Comparison of ENCODE assay signal across 14 mouse cellular contexts in genomic region chr7:48845213-48845973, GRCm38 (mm10). TPM values are rescaled to one million over a fixed set of nuclear protein-coding genes. Genes with fewer than 3 reads are reported as not detected.
A peak's percentile ranks its signal among the peaks of the same experiment; 100 is the strongest.
DNase-seq lines count a peak whose midpoint lies in the region; ATAC-seq and TF ChIP-seq lines count a peak whose summit lies in the region.
"Had no signal": no experiment of that assay in that cellular context is flagged by ENCODE, and none has a peak within 500 bp of the region (broad histone marks: within the 10 kb centered on the region; RNA-seq: fewer than 3 reads in every experiment).

No protein-coding gene starts in this region.

- WGBS in embryonic facial prominence, embryonic 11.5 days: 71% methylated on average over 12 of the region's 12 CpGs
- 84% methylated on average over 12 of the region's 12 CpGs for WGBS in embryonic facial prominence, embryonic 10.5 days
- 69% methylated on average over 12 of the region's 12 CpGs for WGBS in liver, adult 2 months
- 31% methylated on average over 12 of the region's 12 CpGs for WGBS in heart, embryonic 15.5 days
- 93% methylated on average over 12 of the region's 12 CpGs for WGBS in midbrain, postnatal 0 days
- WGBS in forebrain, embryonic 11.5 days: 92% methylated on average over 12 of the region's 12 CpGs

- no peaks in the 10 kb centered on the region; the same call in 1 of the 2 replicates for H3K79me2 ChIP-seq in liver, adult 2 months (ENCODE audit: control insufficient read depth, insufficient read depth, low read length)

- no peak overlapping the region for H3K9ac ChIP-seq in embryonic facial prominence, embryonic 11.5 days (replicated peaks; ENCODE audit: low read length)
- H3K9ac ChIP-seq in liver, adult 2 months (ENCODE audit: low read depth, low read length): no peak overlapping the region
- H3K9ac ChIP-seq in heart, embryonic 15.5 days: peak overlapping the region; percentile 53
- H3K9ac ChIP-seq in midbrain, postnatal 0 days (replicated peaks; ENCODE audit: low read length, poor library complexity, severe bottlenecking): no peak overlapping the region
- H3K9ac ChIP-seq in forebrain, embryonic 11.5 days (ENCODE audit: low read length): no peak overlapping the region
- H3K9ac ChIP-seq: embryonic facial prominence, embryonic 13.5 days had no signal

- H3K36me3 ChIP-seq in embryonic facial prominence, embryonic 11.5 days (replicated peaks; ENCODE audit: control insufficient read depth, insufficient read depth, low read depth, low read length): no peaks in the 10 kb centered on the region
- no peaks in the 10 kb centered on the region for H3K36me3 ChIP-seq in embryonic facial prominence, embryonic 10.5 days (replicated peaks)
- no peaks in the 10 kb centered on the region for H3K36me3 ChIP-seq in liver, adult 2 months (ENCODE audit: control insufficient read depth, insufficient read depth, low read length)
- no peaks in the 10 kb centered on the region for H3K36me3 ChIP-seq in heart, embryonic 15.5 days
- H3K36me3 ChIP-seq in midbrain, postnatal 0 days (ENCODE audit: insufficient read depth, low read length): no peaks in the 10 kb centered on the region
- H3K36me3 ChIP-seq in forebrain, embryonic 11.5 days (ENCODE audit: control insufficient read depth, insufficient read depth, low read length): no peaks in the 10 kb centered on the region
- H3K36me3 ChIP-seq: embryonic facial prominence, embryonic 13.5 days; G1E had no signal

- H3K27ac ChIP-seq in embryonic facial prominence, embryonic 11.5 days (replicated peaks; ENCODE audit: low read depth, low read length): no peak overlapping the region
- H3K27ac ChIP-seq in embryonic facial prominence, embryonic 10.5 days (replicated peaks): no peak overlapping the region
- H3K27ac ChIP-seq in liver, adult 2 months (replicated peaks; ENCODE audit: insufficient read depth, low read depth, low read length): peak overlapping the region; percentile 87
- H3K27ac ChIP-seq in heart, embryonic 15.5 days: peak overlapping the region; percentile 89
- no peak overlapping the region for H3K27ac ChIP-seq in midbrain, postnatal 0 days (ENCODE audit: low read depth, low read length)
- no peak overlapping the region for H3K27ac ChIP-seq in forebrain, embryonic 11.5 days (ENCODE audit: low read depth, low read length)
- H3K27ac ChIP-seq: embryonic facial prominence, embryonic 13.5 days had no signal

- no peak for TF ChIP-seq POLR2A in liver, adult 2 months (IDR thresholded peaks at IDR 0.05; ENCODE audit: extremely low read depth, insufficient read depth, low read length)

- no peak; the same call in 1 of the 2 replicates for ATAC-seq in embryonic facial prominence, embryonic 11.5 days (replicated peaks; ENCODE audit: insufficient number of reproducible peaks, low FRiP score, low TSS enrichment, low read depth)
- no peak for ATAC-seq in heart, embryonic 15.5 days (replicated peaks; ENCODE audit: insufficient number of reproducible peaks, insufficient read depth, low FRiP score, low read depth)
- ATAC-seq in midbrain, postnatal 0 days (ENCODE audit: low FRiP score): no peak
- ATAC-seq in forebrain, embryonic 11.5 days (replicated peaks; ENCODE audit: low FRiP score): no peak

- H3K4me2 ChIP-seq in embryonic facial prominence, embryonic 11.5 days (ENCODE audit: low read depth, low read length): no peak overlapping the region
- H3K4me2 ChIP-seq in heart, embryonic 15.5 days: peak overlapping the region; percentile 67
- no peak overlapping the region for H3K4me2 ChIP-seq in midbrain, postnatal 0 days (ENCODE audit: low read depth, low read length, poor library complexity, severe bottlenecking)
- H3K4me2 ChIP-seq in forebrain, embryonic 11.5 days (ENCODE audit: low read depth, low read length, severe bottlenecking): no peak overlapping the region
- H3K4me2 ChIP-seq: embryonic facial prominence, embryonic 13.5 days had no signal

- no peak overlapping the region for H3K4me3 ChIP-seq in embryonic facial prominence, embryonic 11.5 days (ENCODE audit: low read depth, low read length)
- no peak overlapping the region for H3K4me3 ChIP-seq in embryonic facial prominence, embryonic 10.5 days
- no peak overlapping the region for H3K4me3 ChIP-seq in liver, adult 2 months (ENCODE audit: insufficient read depth, low read depth, low read length)
- peak overlapping the region; percentile 58 for H3K4me3 ChIP-seq in heart, embryonic 15.5 days
- H3K4me3 ChIP-seq in midbrain, postnatal 0 days (ENCODE audit: low read depth, low read length): no peak overlapping the region
- no peak overlapping the region for H3K4me3 ChIP-seq in forebrain, embryonic 11.5 days (ENCODE audit: low read depth, low read length)
- H3K4me3 ChIP-seq: embryonic facial prominence, embryonic 13.5 days had no signal

- H3K9me3 ChIP-seq in embryonic facial prominence, embryonic 11.5 days (replicated peaks; ENCODE audit: control insufficient read depth, low read length): no peaks in the 10 kb centered on the region
- H3K9me3 ChIP-seq in embryonic facial prominence, embryonic 10.5 days: no peaks in the 10 kb centered on the region
- H3K9me3 ChIP-seq in heart, embryonic 15.5 days (replicated peaks): no peaks in the 10 kb centered on the region
- no peaks in the 10 kb centered on the region for H3K9me3 ChIP-seq in midbrain, postnatal 0 days (ENCODE audit: low read length)
- no peaks in the 10 kb centered on the region for H3K9me3 ChIP-seq in forebrain, embryonic 11.5 days (ENCODE audit: control insufficient read depth, low read length)
- H3K9me3 ChIP-seq: embryonic facial prominence, embryonic 13.5 days; G1E had no signal

- peak; percentile 16 for DNase-seq in embryonic facial prominence, embryonic 11.5 days (ENCODE audit: low spot score)
- DNase-seq in embryonic facial prominence, embryonic 10.5 days (ENCODE audit: low spot score): no peak
- DNase-seq in liver, adult 2 months (ENCODE audit: extremely low read depth, low read depth, low spot score): peak; percentile 77
- no peak for DNase-seq in liver
- peak; percentile 23 to 60 for DNase-seq in lung, postnatal 4 days
- no peak for DNase-seq in midbrain, postnatal 0 days (ENCODE audit: low spot score)
- DNase-seq in forebrain, embryonic 11.5 days (ENCODE audit: low spot score): no peak
- DNase-seq: kidney, postnatal 36 days; thymus, adult 2 months had no signal

- no peak for TF ChIP-seq CTCF in liver, adult 2 months (IDR thresholded peaks at IDR 0.05; ENCODE audit: low read depth, low read length)
- no peak for TF ChIP-seq CTCF in midbrain, postnatal 0 days (IDR thresholded peaks at IDR 0.05)

- H3K27me3 ChIP-seq in embryonic facial prominence, embryonic 11.5 days (ENCODE audit: control insufficient read depth, insufficient read depth, low read length): no peaks in the 10 kb centered on the region
- H3K27me3 ChIP-seq in embryonic facial prominence, embryonic 10.5 days (replicated peaks; ENCODE audit: low read depth, poor library complexity, severe bottlenecking): peaks cover 12% of the 10 kb centered on the region
- H3K27me3 ChIP-seq in liver, adult 2 months (ENCODE audit: control insufficient read depth, insufficient read depth, low read length): no peaks in the 10 kb centered on the region
- H3K27me3 ChIP-seq in heart, embryonic 15.5 days: no peaks in the 10 kb centered on the region
- no peaks in the 10 kb centered on the region for H3K27me3 ChIP-seq in midbrain, postnatal 0 days (ENCODE audit: insufficient read depth, low read length)
- no peaks in the 10 kb centered on the region for H3K27me3 ChIP-seq in forebrain, embryonic 11.5 days (ENCODE audit: control insufficient read depth, insufficient read depth, low read length)
- H3K27me3 ChIP-seq: embryonic facial prominence, embryonic 13.5 days had no signal

- no peaks in the 10 kb centered on the region for H3K4me1 ChIP-seq in embryonic facial prominence, embryonic 11.5 days (ENCODE audit: control insufficient read depth, insufficient read depth, low read length)
- H3K4me1 ChIP-seq in embryonic facial prominence, embryonic 10.5 days: peaks cover 12% of the 10 kb centered on the region; the same call in 1 of the 2 replicates
- H3K4me1 ChIP-seq in liver, adult 2 months (ENCODE audit: control insufficient read depth, insufficient read depth, low read length): peaks cover 25% of the 10 kb centered on the region
- peaks cover 42% of the 10 kb centered on the region for H3K4me1 ChIP-seq in heart, embryonic 15.5 days (replicated peaks)
- no peaks in the 10 kb centered on the region for H3K4me1 ChIP-seq in midbrain, postnatal 0 days (ENCODE audit: insufficient read depth, low read length)
- 0 out of 2 replicates have a peak, but pooled peaks cover 3% of the 10 kb centered on the region for H3K4me1 ChIP-seq in forebrain, embryonic 11.5 days (replicated peaks; ENCODE audit: control insufficient read depth, insufficient read depth, low read length)

RNA-seq across cellular contexts. Expression of gene Csrp3, which starts 2.4 kb away (rescaled TPM):
- polyA plus RNA-seq in embryonic facial prominence, embryonic 11.5 days (2014; fragmentation: Nextera tagmentation; extraction: Ambion mirVana): 1.1 and 4.0 TPM in 2 replicates
- polyA plus RNA-seq in embryonic facial prominence, embryonic 10.5 days (2016; fragmentation: Nextera tagmentation; extraction: Ambion mirVana): 0.57 and 1.1 TPM in 2 replicates
- 16.8 and 44.6 TPM in 2 replicates for total RNA-seq in liver, adult 2 months (2014; rRNA removed)
- polyA plus RNA-seq in liver, adult 2 months (2012; rRNA removed): 10.9 and 11.4 TPM in 2 replicates
- polyA plus RNA-seq in heart, embryonic 15.5 days (2015; fragmentation: Nextera tagmentation; extraction: Ambion mirVana): 1,541 and 1,964 TPM in 2 replicates
- 0.42 TPM in 1 of 2 replicates, not detected in the other for total RNA-seq in midbrain, postnatal 0 days (2014; rRNA removed)
- 0.20 and 0.23 TPM in 2 replicates for polyA plus RNA-seq in midbrain, postnatal 0 days (2015; fragmentation: Nextera tagmentation; extraction: Ambion mirVana)
- not detected in 2 replicates for polyA plus RNA-seq in forebrain, embryonic 11.5 days (2014; fragmentation: Nextera tagmentation; extraction: Ambion mirVana)
- total RNA-seq: G1E had no signal
- polyA plus RNA-seq: frontal cortex, adult 2 months; G1E; small intestine, adult 2 months had no signal

RNA-seq across cellular contexts. Expression of gene E2f8, which starts 36.0 kb away (rescaled TPM):
- polyA plus RNA-seq in embryonic facial prominence, embryonic 11.5 days (2014; fragmentation: Nextera tagmentation; extraction: Ambion mirVana): 12.4 and 13.6 TPM in 2 replicates
- 15.7 and 16.8 TPM in 2 replicates for polyA plus RNA-seq in embryonic facial prominence, embryonic 10.5 days (2016; fragmentation: Nextera tagmentation; extraction: Ambion mirVana)
- total RNA-seq in liver, adult 2 months (2014; rRNA removed): 0.83 and 1.1 TPM in 2 replicates
- polyA plus RNA-seq in liver, adult 2 months (2012; rRNA removed): 1.3 and 2.6 TPM in 2 replicates
- polyA plus RNA-seq in heart, embryonic 15.5 days (2015; fragmentation: Nextera tagmentation; extraction: Ambion mirVana): 15.6 and 18.9 TPM in 2 replicates
- 1.0 and 1.8 TPM in 2 replicates for total RNA-seq in midbrain, postnatal 0 days (2014; rRNA removed)
- 0.53 and 0.70 TPM in 2 replicates for polyA plus RNA-seq in midbrain, postnatal 0 days (2015; fragmentation: Nextera tagmentation; extraction: Ambion mirVana)
- 26.0 and 29.1 TPM in 2 replicates for polyA plus RNA-seq in forebrain, embryonic 11.5 days (2014; fragmentation: Nextera tagmentation; extraction: Ambion mirVana)

RNA-seq across cellular contexts. Expression of gene Zdhhc13, which starts 56.6 kb away (rescaled TPM):
- 40.5 and 41.8 TPM in 2 replicates for polyA plus RNA-seq in embryonic facial prominence, embryonic 11.5 days (2014; fragmentation: Nextera tagmentation; extraction: Ambion mirVana)
- 30.5 and 32.1 TPM in 2 replicates for polyA plus RNA-seq in embryonic facial prominence, embryonic 10.5 days (2016; fragmentation: Nextera tagmentation; extraction: Ambion mirVana)
- total RNA-seq in liver, adult 2 months (2014; rRNA removed): 6.2 and 7.7 TPM in 2 replicates
- 2.7 and 3.0 TPM in 2 replicates for polyA plus RNA-seq in liver, adult 2 months (2012; rRNA removed)
- 29.0 and 31.2 TPM in 2 replicates for polyA plus RNA-seq in heart, embryonic 15.5 days (2015; fragmentation: Nextera tagmentation; extraction: Ambion mirVana)
- total RNA-seq in midbrain, postnatal 0 days (2014; rRNA removed): 37.3 and 43.0 TPM in 2 replicates
- polyA plus RNA-seq in midbrain, postnatal 0 days (2015; fragmentation: Nextera tagmentation; extraction: Ambion mirVana): 21.2 and 24.3 TPM in 2 replicates
- polyA plus RNA-seq in forebrain, embryonic 11.5 days (2014; fragmentation: Nextera tagmentation; extraction: Ambion mirVana): 35.3 and 37.5 TPM in 2 replicates

Comparison
In these comparisons a context has a peak if more than half of its experiments do, and no peak if none do; other contexts are left out.
1. DNase-seq: peak in embryonic facial prominence, embryonic 11.5 days (single experiment), liver, adult 2 months (single experiment) and lung, postnatal 4 days (2 of 2); none in embryonic facial prominence, embryonic 10.5 days (single experiment), liver (single experiment), midbrain, postnatal 0 days (single experiment) and forebrain, embryonic 11.5 days (single experiment).
2. H3K27ac ChIP-seq: peak in liver, adult 2 months (single experiment) and heart, embryonic 15.5 days (single experiment); none in embryonic facial prominence, embryonic 11.5 days (single experiment), embryonic facial prominence, embryonic 10.5 days (single experiment), midbrain, postnatal 0 days (single experiment) and forebrain, embryonic 11.5 days (single experiment).
3. RNA of gene Csrp3, which starts 2.4 kb away (polyA plus RNA-seq): 1,541 to 1,964 TPM in heart, embryonic 15.5 days; 10.9 to 11.4 TPM in liver, adult 2 months, 1.1 to 4.0 TPM in embryonic facial prominence, embryonic 11.5 days, 0.57 to 1.1 TPM in embryonic facial prominence, embryonic 10.5 days, 0.20 to 0.23 TPM in midbrain, postnatal 0 days and not detected in forebrain, embryonic 11.5 days; every median in the first group is over 100 times any median in the second.